Mouse (Mus musculus) hindbrain, embryonic 10.5 days (tissue): Measurements from ENCODE around the gene Padi1. TPM values are rescaled to one million over a fixed set of nuclear protein-coding genes. Genes with fewer than 3 reads are reported as not detected.

Experiments used
- DNase-seq: peaks from one replicate; pipeline ENCODE4 v3.0.0-alpha.2; 2017; ENCODE audit warnings: low spot score
- H3K27ac ChIP-seq: fragments of 300-500 bp; sonication (generic); 2 replicates; pipeline ENCODE4 v1.5.1; 2016; ENCODE audit warnings: mild to moderate bottlenecking, moderate library complexity
- H3K27me3 ChIP-seq: fragments of 300-500 bp; sonication (generic); 2 replicates; pipeline ENCODE4 v1.6.1; 2016; ENCODE audit warnings: mild to moderate bottlenecking; ENCODE audit not compliant: poor library complexity, insufficient read depth, severe bottlenecking
- H3K36me3 ChIP-seq: fragments of 300-500 bp; sonication (generic); 2 replicates; pipeline ENCODE4 v1.6.1; 2016; ENCODE audit warnings: mild to moderate bottlenecking, moderate library complexity
- H3K4me1 ChIP-seq: fragments of 300-500 bp; sonication (generic); replicated peaks from 2 replicates; pipeline ENCODE4 v1.6.1; 2016; ENCODE audit warnings: mild to moderate bottlenecking
- H3K4me3 ChIP-seq: fragments of 300-500 bp; sonication (generic); 2 replicates; pipeline ENCODE4 v1.5.1; 2016; ENCODE audit warnings: mild to moderate bottlenecking, moderate library complexity
- H3K9me3 ChIP-seq: fragments of 300-500 bp; sonication (generic); 2 replicates; pipeline ENCODE4 v1.6.1; 2016; ENCODE audit warnings: mild to moderate bottlenecking, moderate library complexity
- WGBS: fragments of 180-500 bp; shearing (Covaris S2); methylation state at CpG from one replicate; pipeline ENCODE4 v1.1.7; 2016; 5-methylcytosine and 5-hydroxymethylcytosine counted together
- polyA plus RNA-seq: library from polyadenylated mRNA; unstranded; fragments of >200 nt; fragmentation: Nextera tagmentation; extraction: Ambion mirVana; gene quantifications from 2 replicates; pipeline ENCODE4 v1.2.1, GENCODE M21; 2016

Gene Padi1
- polyA plus RNA-seq, 1 experiment from 2014 or later = 0.07 TPM

- Histone ChIP-seq H3K4me3 (no peak overlapping the region), H3K27me3 (no peaks in the 10 kb centered on the region), H3K4me1 (peaks cover 18% of the 10 kb centered on the region; the same call in 1 of the 2 replicates), H3K36me3 (no peaks in the 10 kb centered on the region), H3K9me3 (no peaks in the 10 kb centered on the region), H3K27ac (no peak overlapping the region)
- WGBS = 84% methylated on average over 6 of the region's 6 CpGs
- no peak for DNase-seq
Observed at GRCm38 (mm10) chr4:140788264-140788663, 57.3 kb downstream of the Padi1 start.

- no peaks in the 10 kb centered on the region; the same call in 1 of the 2 replicates for H3K9me3 ChIP-seq
- H3K36me3 ChIP-seq = no peaks in the 10 kb centered on the region
- no peak overlapping the region for H3K27ac ChIP-seq
- WGBS = 73% methylated on average over 4 of the region's 4 CpGs
- no peak for DNase-seq
- H3K27me3 ChIP-seq = no peaks in the 10 kb centered on the region
- H3K4me3 ChIP-seq = no peak overlapping the region
- H3K4me1 ChIP-seq = peaks cover 13% of the 10 kb centered on the region; the same call in 1 of the 2 replicates
Observed at GRCm38 (mm10) chr4:140787414-140787813, 58.2 kb downstream of the Padi1 start.

- no peaks in the 10 kb centered on the region for H3K36me3 ChIP-seq
- no peak for DNase-seq
- 79% methylated on average over 5 of the region's 5 CpGs for WGBS
- H3K4me3 ChIP-seq = no peak overlapping the region
- H3K27ac ChIP-seq = no peak overlapping the region
- no peaks in the 10 kb centered on the region; the same call in 1 of the 2 replicates for H3K9me3 ChIP-seq
- no peaks in the 10 kb centered on the region for H3K27me3 ChIP-seq
- peaks cover 13% of the 10 kb centered on the region; the same call in 1 of the 2 replicates for H3K4me1 ChIP-seq
Observed at GRCm38 (mm10) chr4:140785217-140785616, 60.4 kb downstream of the Padi1 start.

- no peak for DNase-seq
- 94% methylated on average over 9 of the region's 9 CpGs for WGBS
Observed at GRCm38 (mm10) chr4:140784292-140784945, 61.2 kb downstream of the Padi1 start.

GRCm38 (mm10) chr4:140782821-140783220 lies 62.8 kb downstream of the Padi1 start:
- Histone ChIP-seq H3K36me3 (no peaks in the 10 kb centered on the region), H3K27me3 (no peaks in the 10 kb centered on the region), H3K9me3 (no peaks in the 10 kb centered on the region; the same call in 1 of the 2 replicates), H3K4me1 (peaks cover 9% of the 10 kb centered on the region), H3K4me3 (no peak overlapping the region), H3K27ac (no peak overlapping the region)
- DNase-seq = no peak
- WGBS = 92% methylated on average over 9 of the region's 9 CpGs

More at GRCm38 (mm10) chr4:140784292-140784945, 61.2 kb downstream of the Padi1 start:
- Histone ChIP-seq H3K4me1 (peaks cover 12% of the 10 kb centered on the region), H3K36me3 (no peaks in the 10 kb centered on the region), H3K9me3 (no peaks in the 10 kb centered on the region; the same call in 1 of the 2 replicates), H3K4me3 (no peak overlapping the region), H3K27me3 (no peaks in the 10 kb centered on the region), H3K27ac (no peak overlapping the region)

- H3K36me3 ChIP-seq = no peaks in the 10 kb centered on the region
- no peak for DNase-seq
- H3K27ac ChIP-seq = no peak overlapping the region
- WGBS = 84% methylated on average over 14 of the region's 14 CpGs
- H3K9me3 ChIP-seq = no peaks in the 10 kb centered on the region; the same call in 1 of the 2 replicates
- no peaks in the 10 kb centered on the region for H3K27me3 ChIP-seq
- H3K4me1 ChIP-seq = peaks cover 6% of the 10 kb centered on the region
- no peak overlapping the region for H3K4me3 ChIP-seq
Observed at GRCm38 (mm10) chr4:140780507-140780906, 65.1 kb downstream of the Padi1 start.

GRCm38 (mm10) chr4:140779803-140780397 lies 65.7 kb downstream of the Padi1 start:
- DNase-seq = peak; percentile 50
- peaks cover 6% of the 10 kb centered on the region for H3K4me1 ChIP-seq
- no peaks in the 10 kb centered on the region; the same call in 1 of the 2 replicates for H3K9me3 ChIP-seq
- 59% methylated on average over 19 of the region's 19 CpGs for WGBS
- H3K36me3 ChIP-seq = no peaks in the 10 kb centered on the region
- H3K4me3 ChIP-seq = no peak overlapping the region
- H3K27ac ChIP-seq = 0 out of 2 replicates have a peak overlapping the region, but pooled peaks have one; percentile 3
- no peaks in the 10 kb centered on the region for H3K27me3 ChIP-seq

GRCm38 (mm10) chr4:140776623-140777022 lies 69.0 kb downstream of the Padi1 start:
- Histone ChIP-seq H3K36me3 (no peaks in the 10 kb centered on the region), H3K27me3 (no peaks in the 10 kb centered on the region), H3K9me3 (no peaks in the 10 kb centered on the region), H3K4me3 (no peak overlapping the region), H3K4me1 (peaks cover 20% of the 10 kb centered on the region), H3K27ac (no peak overlapping the region)
- no peak for DNase-seq
- WGBS = 73% methylated on average over 13 of the region's 13 CpGs

GRCm38 (mm10) chr4:140775876-140776275 lies 69.7 kb downstream of the Padi1 start:
- no peaks in the 10 kb centered on the region for H3K9me3 ChIP-seq
- no peaks in the 10 kb centered on the region for H3K36me3 ChIP-seq
- H3K4me1 ChIP-seq = peaks cover 22% of the 10 kb centered on the region
- no peak overlapping the region for H3K27ac ChIP-seq
- WGBS = 89% methylated on average over 10 of the region's 10 CpGs
- no peak for DNase-seq
- H3K4me3 ChIP-seq = no peak overlapping the region
- H3K27me3 ChIP-seq = no peaks in the 10 kb centered on the region

- no peak overlapping the region for H3K4me3 ChIP-seq
- H3K27me3 ChIP-seq = no peaks in the 10 kb centered on the region
- no peak overlapping the region for H3K27ac ChIP-seq
- H3K4me1 ChIP-seq = peaks cover 27% of the 10 kb centered on the region
- H3K9me3 ChIP-seq = no peaks in the 10 kb centered on the region
- no peaks in the 10 kb centered on the region for H3K36me3 ChIP-seq
- 88% methylated on average over 9 of the region's 9 CpGs for WGBS
- DNase-seq = no peak
Observed at GRCm38 (mm10) chr4:140774893-140775292, 70.7 kb downstream of the Padi1 start.

GRCm38 (mm10) chr4:140774025-140774800 lies 71.4 kb downstream of the Padi1 start, which contains the start of gene Padi4:
Padi4 (minus strand) TSS chr4:140774236.
- Histone ChIP-seq H3K9me3 (no peaks in the 10 kb centered on the region), H3K4me3 (no peak within 1 kb of the TSS), H3K27ac (no peak within 1 kb of the TSS; the same call in 1 of the 2 replicates), H3K36me3 (no peaks in the 10 kb centered on the region), H3K4me1 (peaks cover 22% of the 10 kb centered on the region), H3K27me3 (0 out of 2 replicates have a peak, but pooled peaks cover 2% of the 10 kb centered on the region)
- DNase-seq = no peak
- 84% methylated on average over 21 of the region's 21 CpGs for WGBS

- H3K36me3 ChIP-seq = no peaks in the 10 kb centered on the region
- WGBS = 54% methylated on average over 4 of the region's 4 CpGs
- 0 out of 2 replicates have a peak, but pooled peaks cover 2% of the 10 kb centered on the region for H3K27me3 ChIP-seq
- DNase-seq = no peak
- no peak overlapping the region for H3K27ac ChIP-seq
- H3K4me3 ChIP-seq = no peak overlapping the region
- H3K4me1 ChIP-seq = peaks cover 22% of the 10 kb centered on the region
- no peaks in the 10 kb centered on the region for H3K9me3 ChIP-seq
Observed at GRCm38 (mm10) chr4:140771091-140771490, 74.5 kb downstream of the Padi1 start.
